ENCODE assay signal across 26 mouse cellular contexts in genomic region chr1:184704901-184705300, GRCm38 (mm10). TPM values are rescaled to one million over a fixed set of nuclear protein-coding genes. Genes with fewer than 3 reads are reported as not detected.
DNase-seq lines count a peak whose midpoint lies in the region; ATAC-seq and TF ChIP-seq lines count a peak whose summit lies in the region.
"Had no signal": no experiment of that assay in that cellular context is flagged by ENCODE, and none has a peak within 500 bp of the region (broad histone marks: within the 10 kb centered on the region; RNA-seq: fewer than 3 reads in every experiment).

No protein-coding gene starts in this region.

- no peak for ATAC-seq in forebrain, embryonic 11.5 days (replicated peaks; ENCODE audit: low FRiP score)
- ATAC-seq in forebrain, embryonic 12.5 days (ENCODE audit: low FRiP score): no peak
- ATAC-seq in embryonic facial prominence, embryonic 14.5 days (ENCODE audit: low read depth): no peak
- ATAC-seq: forebrain, embryonic 14.5 days; forebrain, postnatal 0 days; intestine, embryonic 15.5 days; Patski had no signal

- TF ChIP-seq CTCF in gastrocnemius, adult 2 months (IDR thresholded peaks at IDR 0.05): no peak

- H3K4me2 ChIP-seq in forebrain, embryonic 11.5 days (ENCODE audit: low read depth, low read length, severe bottlenecking): no peak overlapping the region
- no peak overlapping the region for H3K4me2 ChIP-seq in forebrain, embryonic 12.5 days
- H3K4me2 ChIP-seq in embryonic facial prominence, embryonic 14.5 days (ENCODE audit: low read depth, low read length): no peak overlapping the region
- H3K4me2 ChIP-seq: heart, embryonic 13.5 days; hindbrain, embryonic 12.5 days; hindbrain, embryonic 15.5 days; intestine, embryonic 15.5 days had no signal

- H3K4me1 ChIP-seq in forebrain, embryonic 11.5 days (replicated peaks; ENCODE audit: control insufficient read depth, insufficient read depth, low read length): no peaks in the 10 kb centered on the region
- no peaks in the 10 kb centered on the region for H3K4me1 ChIP-seq in forebrain, embryonic 12.5 days
- H3K4me1 ChIP-seq in embryonic facial prominence, embryonic 14.5 days (ENCODE audit: control insufficient read depth, insufficient read depth, low read length): no peaks in the 10 kb centered on the region
- H3K4me1 ChIP-seq: heart, embryonic 10.5 days; heart, embryonic 13.5 days; hindbrain, embryonic 12.5 days; hindbrain, embryonic 15.5 days; intestine, embryonic 15.5 days had no signal

- intact Hi-C loops in gastrocnemius, adult 2 months (cut with DNase I): no loop called here

- H3K27ac ChIP-seq in forebrain, embryonic 11.5 days (ENCODE audit: low read depth, low read length): no peak overlapping the region
- no peak overlapping the region for H3K27ac ChIP-seq in forebrain, embryonic 12.5 days
- no peak overlapping the region for H3K27ac ChIP-seq in embryonic facial prominence, embryonic 14.5 days (replicated peaks; ENCODE audit: low read depth, low read length)
- H3K27ac ChIP-seq in gastrocnemius, adult 2 months: no peak overlapping the region
- H3K27ac ChIP-seq: heart, adult 2 months; heart, embryonic 10.5 days; heart, embryonic 13.5 days; hindbrain, embryonic 12.5 days; hindbrain, embryonic 15.5 days; intestine, embryonic 15.5 days had no signal

- H3K36me3 ChIP-seq in forebrain, embryonic 11.5 days (ENCODE audit: control insufficient read depth, insufficient read depth, low read length): no peaks in the 10 kb centered on the region
- no peaks in the 10 kb centered on the region for H3K36me3 ChIP-seq in forebrain, embryonic 12.5 days (replicated peaks)
- no peaks in the 10 kb centered on the region for H3K36me3 ChIP-seq in embryonic facial prominence, embryonic 14.5 days (ENCODE audit: control insufficient read depth, insufficient read depth, low read length)
- H3K36me3 ChIP-seq: G1E; heart, embryonic 10.5 days; heart, embryonic 13.5 days; hindbrain, embryonic 12.5 days; hindbrain, embryonic 15.5 days; intestine, embryonic 15.5 days had no signal

- no peaks in the 10 kb centered on the region for H3K27me3 ChIP-seq in forebrain, embryonic 11.5 days (ENCODE audit: control insufficient read depth, insufficient read depth, low read length)
- H3K27me3 ChIP-seq in forebrain, embryonic 12.5 days: peaks cover 17% of the 10 kb centered on the region
- peaks cover 8% of the 10 kb centered on the region for H3K27me3 ChIP-seq in embryonic facial prominence, embryonic 14.5 days (replicated peaks; ENCODE audit: control insufficient read depth, insufficient read depth, low read length)
- H3K27me3 ChIP-seq: hindbrain, embryonic 12.5 days; hindbrain, embryonic 15.5 days; intestine, embryonic 15.5 days; Patski had no signal

- no peak overlapping the region for H3K9ac ChIP-seq in forebrain, embryonic 11.5 days (ENCODE audit: low read length)
- no peak overlapping the region for H3K9ac ChIP-seq in forebrain, embryonic 12.5 days
- no peak overlapping the region for H3K9ac ChIP-seq in embryonic facial prominence, embryonic 14.5 days (ENCODE audit: low read depth, low read length)
- H3K9ac ChIP-seq: forebrain, postnatal 0 days; heart, embryonic 13.5 days; hindbrain, embryonic 12.5 days; hindbrain, embryonic 15.5 days; intestine, embryonic 15.5 days had no signal

- no peaks in the 10 kb centered on the region for H3K9me3 ChIP-seq in forebrain, embryonic 11.5 days (ENCODE audit: control insufficient read depth, low read length)
- H3K9me3 ChIP-seq in forebrain, embryonic 12.5 days: no peaks in the 10 kb centered on the region
- no peaks in the 10 kb centered on the region for H3K9me3 ChIP-seq in embryonic facial prominence, embryonic 14.5 days (ENCODE audit: control insufficient read depth, low read length)
- H3K9me3 ChIP-seq: G1E; heart, embryonic 10.5 days; heart, embryonic 13.5 days; hindbrain, embryonic 12.5 days; hindbrain, embryonic 15.5 days; intestine, embryonic 15.5 days had no signal

- 40% methylated on average over 3 of the region's 3 CpGs for WGBS in forebrain, embryonic 11.5 days
- WGBS in forebrain, embryonic 12.5 days: 41% methylated on average over 3 of the region's 3 CpGs
- WGBS in embryonic facial prominence, embryonic 14.5 days: 39% methylated on average over 3 of the region's 3 CpGs

- H3K4me3 ChIP-seq in forebrain, embryonic 11.5 days (ENCODE audit: low read depth, low read length): no peak overlapping the region
- H3K4me3 ChIP-seq in forebrain, embryonic 12.5 days (replicated peaks): no peak overlapping the region
- no peak overlapping the region for H3K4me3 ChIP-seq in embryonic facial prominence, embryonic 14.5 days (ENCODE audit: low read depth, low read length)
- H3K4me3 ChIP-seq in gastrocnemius, adult 2 months: no peak overlapping the region
- H3K4me3 ChIP-seq: erythroblast, embryonic 14.5 days; heart, adult 2 months; heart, embryonic 10.5 days; heart, embryonic 13.5 days; hindbrain, embryonic 12.5 days; hindbrain, embryonic 15.5 days; intestine, embryonic 15.5 days had no signal

- DNase-seq in forebrain, embryonic 11.5 days (ENCODE audit: low spot score): peak; percentile 5
- DNase-seq in ES-CJ7 (ENCODE audit: low read depth, low spot score): peak; percentile 72
- DNase-seq in embryonic facial prominence, embryonic 14.5 days (ENCODE audit: low spot score): peak; percentile 44
- no peak for DNase-seq in ovary, postnatal 14 days (ENCODE audit: low spot score)
- no peak for DNase-seq in gastrocnemius, adult 2 months
- DNase-seq: adrenal gland, adult 2 months; adrenal gland, postnatal 14 days; cerebellum, adult 11 months; cerebellum, adult 2 months; cerebellum, adult 9-11 months; cerebellum, postnatal 25 days; forebrain, postnatal 0 days; gastrocnemius, postnatal 25 days; heart, adult 2 months; kidney, adult 11 months; kidney, adult 8-10 months had no signal

RNA-seq across cellular contexts. Expression of gene Hlx, which starts 27.5 kb away (rescaled TPM):
- polyA plus RNA-seq in forebrain, embryonic 11.5 days (2014; fragmentation: Nextera tagmentation; extraction: Ambion mirVana): 3.0 and 4.6 TPM in 2 replicates
- 2.7 and 3.1 TPM in 2 replicates for polyA plus RNA-seq in forebrain, embryonic 12.5 days (2016; fragmentation: Nextera tagmentation; extraction: Ambion mirVana)
- 13.7 and 14.4 TPM in 2 replicates for polyA plus RNA-seq in embryonic facial prominence, embryonic 14.5 days (2014; fragmentation: Nextera tagmentation; extraction: Ambion mirVana)
- total RNA-seq in gastrocnemius, adult 2 months (2021): 10 to 100 TPM in 1 of 2 experiments, 1 to 10 TPM in 1; 6.9 to 10.9 TPM

Comparison
In these comparisons a context has a peak if more than half of its experiments do, and no peak if none do; other contexts are left out.
1. DNase-seq: peak in forebrain, embryonic 11.5 days (single experiment), ES-CJ7 (single experiment) and embryonic facial prominence, embryonic 14.5 days (single experiment); none in ovary, postnatal 14 days (single experiment) and gastrocnemius, adult 2 months (single experiment).